Mouse (Mus musculus) ES-E14 (cell line): ENCODE data around the gene Raf1. TPM values are rescaled to one million over a fixed set of nuclear protein-coding genes. Genes with fewer than 3 reads are reported as not detected.
A peak's percentile ranks its signal among the peaks of the same experiment; 100 is the strongest.
"Not testable (repeated sequence)": the region's sequence is repeated elsewhere in the genome, so short reads cannot be mapped to it uniquely, and the experiment has no call there.

Experiments
- DNase-seq: peaks from one replicate; pipeline ENCODE4 v3.0.0-alpha.2; 2013; ENCODE audit warnings: low read depth, low spot score
- H3K27ac ChIP-seq: 2 replicates; pipeline ENCODE4 v1.5.1; 2012; ENCODE audit warnings: low read depth, mild to moderate bottlenecking, low read length, moderate library complexity, mixed read lengths; ENCODE audit not compliant: poor library complexity, insufficient read depth, severe bottlenecking
- H3K36me3 ChIP-seq: 2 replicates; pipeline ENCODE4 v1.6.1; 2012; ENCODE audit warnings: mild to moderate bottlenecking, low read length, moderate library complexity, mixed read lengths; ENCODE audit not compliant: control insufficient read depth, poor library complexity, insufficient read depth, severe bottlenecking
- H3K4me1 ChIP-seq, 2 experiments: fragments of 150-350 bp in 1 of 2; sonication (generic) in 1 of 2; 2 replicates each; pipeline ENCODE4 v1.6.1; 2012; ENCODE audit warnings: low read length in 2 of 2, mild to moderate bottlenecking in 1 of 2, mixed read lengths in 1 of 2; ENCODE audit not compliant: control insufficient read depth in 2 of 2, insufficient read depth in 2 of 2, poor library complexity in 1 of 2
- H3K4me3 ChIP-seq, 2 experiments: fragments of 150-350 bp in 1 of 2; sonication (generic) in 1 of 2; 2 replicates each; pipeline ENCODE4 v1.5.1; 2012; ENCODE audit warnings: low read length in 2 of 2, low read depth in 1 of 2, mild to moderate bottlenecking in 1 of 2, mixed read lengths in 1 of 2; ENCODE audit not compliant: insufficient read depth in 1 of 2, poor library complexity in 1 of 2, severe bottlenecking in 1 of 2
- H3K9ac ChIP-seq: 2 replicates; pipeline ENCODE4 v1.6.1; 2012; ENCODE audit warnings: low read depth, mild to moderate bottlenecking, low read length, mixed read lengths; ENCODE audit not compliant: poor library complexity, insufficient read depth, severe bottlenecking
- H3K9me3 ChIP-seq: fragments of 150-350 bp; sonication (generic); 2 replicates; pipeline ENCODE4 v1.6.1; 2012; ENCODE audit warnings: low read depth, mild to moderate bottlenecking, low read length; ENCODE audit not compliant: control insufficient read depth, insufficient read depth
- CHD2 ChIP-seq: IDR thresholded peaks from 2 replicates; pipeline ENCODE4 v1.6.1; 2014; ENCODE audit warnings: mild to moderate bottlenecking, low read depth, low read length, inconsistent platforms
- HCFC1 ChIP-seq: IDR thresholded peaks from 2 replicates; pipeline ENCODE4 v1.6.1; 2012; ENCODE audit warnings: low read length, inconsistent platforms, borderline replicate concordance; ENCODE audit not compliant: insufficient read depth
- MAFK ChIP-seq: IDR thresholded peaks from 2 replicates; pipeline ENCODE4 v1.6.1; 2014; ENCODE audit warnings: mild to moderate bottlenecking, low read depth, low read length, inconsistent platforms; ENCODE audit not compliant: insufficient read depth
- ZC3H11A ChIP-seq: IDR thresholded peaks from 2 replicates; pipeline ENCODE4 v1.6.1; 2012; ENCODE audit warnings: low read depth, mild to moderate bottlenecking, inconsistent platforms, low read length, borderline replicate concordance
- ZNF384 ChIP-seq: IDR thresholded peaks from 2 replicates; pipeline ENCODE4 v1.6.1; 2012; ENCODE audit warnings: low read depth, low read length, inconsistent platforms
- in situ Hi-C, 2 experiments: fragments of 600-800 bp; cut with MboI; formaldehyde crosslinking; loops; one replicate each; pipeline ENCODE4 v1.15.1; 2025; ENCODE audit warnings: low sequenced_read_pairs in 2 of 2, inconsistent platforms in 1 of 2; ENCODE audit not compliant: unreplicated experiment in 2 of 2
- total RNA-seq: library from RNA; depleted of rRNA; stranded (reverse); fragments of 300-350 nt; gene quantifications from 2 replicates; pipeline ENCODE4 v1.2.3, GENCODE M21; 2012

Gene Raf1
- total RNA-seq, 1 experiment = 128 TPM

- no peak overlapping the region for H3K9ac ChIP-seq
- peak; percentile 75 for DNase-seq
- H3K4me1 ChIP-seq = peaks cover 7 to 15% of the 10 kb centered on the region in 2 experiments
- H3K27ac ChIP-seq = peak overlapping the region; percentile 76; the same call in 1 of the 2 replicates
- no peaks in the 10 kb centered on the region for H3K36me3 ChIP-seq
- H3K9me3 ChIP-seq = no peaks in the 10 kb centered on the region
- no peak for TF ChIP-seq ZC3H11A
- no peak for TF ChIP-seq ZNF384
- in situ Hi-C loops = no loop called here
- peak overlapping the region; percentile 4 to 32; a peak in 2 of 4 replicates for H3K4me3 ChIP-seq
Observed at GRCm38 (mm10) chr6:115650476-115651427, 25.7 kb downstream of the Raf1 start.

- Histone ChIP-seq H3K27ac (no peak overlapping the region), H3K9ac (no peak overlapping the region), H3K9me3 (no peaks in the 10 kb centered on the region), H3K36me3 (no peaks in the 10 kb centered on the region), H3K4me1 (peaks cover 7 to 15% of the 10 kb centered on the region in 2 experiments), H3K4me3 (no peak overlapping the region)
- in situ Hi-C loops = no loop called here
- TF ChIP-seq MAFK (no peak), ZC3H11A (no peak), ZNF384 (no peak), HCFC1 (no peak), CHD2 (no peak)
- no peak for DNase-seq
Observed at GRCm38 (mm10) chr6:115649792-115650365, 26.6 kb downstream of the Raf1 start.

GRCm38 (mm10) chr6:115643315-115643714 is 33.1 kb downstream of the Raf1 start:
- Histone ChIP-seq H3K36me3 (peaks cover 4% of the 10 kb centered on the region), H3K27ac (no peak overlapping the region), H3K9ac (no peak overlapping the region), H3K9me3 (no peaks in the 10 kb centered on the region), H3K4me3 (no peak overlapping the region), H3K4me1 (peaks cover 0 to under 1% of the 10 kb centered on the region in 2 experiments; a peak in 2 of 4 replicates)
- in situ Hi-C loops = no loop called here
- DNase-seq = no peak
- no peak for TF ChIP-seq ZC3H11A
- TF ChIP-seq CHD2 = no peak
- no peak for TF ChIP-seq HCFC1
- peak; percentile 57; the same call in 1 of the 2 replicates for TF ChIP-seq ZNF384
- no peak for TF ChIP-seq MAFK

GRCm38 (mm10) chr6:115638188-115638587 is 38.2 kb downstream of the Raf1 start:
- H3K9me3 ChIP-seq, in situ Hi-C loops, H3K4me1 ChIP-seq, H3K9ac ChIP-seq, H3K4me3 ChIP-seq, H3K27ac ChIP-seq, DNase-seq: not testable (repeated sequence)
- peaks cover 13% of the 10 kb centered on the region for H3K36me3 ChIP-seq
- peak; percentile 71 for TF ChIP-seq MAFK

GRCm38 (mm10) chr6:115634015-115634414 is 42.4 kb downstream of the Raf1 start:
- no peaks in the 10 kb centered on the region for H3K4me1 ChIP-seq
- H3K4me3 ChIP-seq = no peak overlapping the region
- H3K27ac ChIP-seq = no peak overlapping the region
- no peaks in the 10 kb centered on the region for H3K9me3 ChIP-seq
- in situ Hi-C loops = no loop called here
- H3K9ac ChIP-seq = no peak overlapping the region
- peaks cover 18% of the 10 kb centered on the region for H3K36me3 ChIP-seq
- TF ChIP-seq MAFK (no peak), ZC3H11A (no peak), ZNF384 (no peak), HCFC1 (no peak), CHD2 (no peak)
- no peak for DNase-seq
